Mouse (Mus musculus) forebrain, embryonic 12.5 days (tissue): ENCODE data around the gene Cxadr. TPM values are rescaled to one million over a fixed set of nuclear protein-coding genes. Genes with fewer than 3 reads are reported as not detected.

ENCODE experiments used
- polyA plus RNA-seq: library from polyadenylated mRNA; unstranded; fragments of >200 nt; fragmentation: Nextera tagmentation; extraction: Ambion mirVana; gene quantifications from 2 replicates; pipeline ENCODE4 v1.2.1, GENCODE M21; 2016

Gene Cxadr
- polyA plus RNA-seq, 1 experiment from 2014 or later: 108 TPM

Other genes starting within 250 kb of the Cxadr start
- gene Btg3, start 75.7 kb downstream of the Cxadr start, polyA plus RNA-seq: 43.5 and 46.1 TPM in 2 replicates